Mouse (Mus musculus) thymus, postnatal 36 days (tissue): ENCODE measurements at regions not wholly inside any gene's neighbourhood (a gene's known extent, or its start where the extent isn't known, plus 50 kb on each side); places are given as distances from the start of the nearest gene placed in this dataset.

Experiments used
- DNase-seq, 2 experiments: peaks; one replicate each; pipeline ENCODE4 v3.0.0; 2022; ENCODE audit warnings: mixed read lengths in 2 of 2

- DNase-seq: no peak
Measured at GRCm38 (mm10) chr8:126675153-126675552, 81.4 kb upstream of the Irf2bp2 start.

DNA sequence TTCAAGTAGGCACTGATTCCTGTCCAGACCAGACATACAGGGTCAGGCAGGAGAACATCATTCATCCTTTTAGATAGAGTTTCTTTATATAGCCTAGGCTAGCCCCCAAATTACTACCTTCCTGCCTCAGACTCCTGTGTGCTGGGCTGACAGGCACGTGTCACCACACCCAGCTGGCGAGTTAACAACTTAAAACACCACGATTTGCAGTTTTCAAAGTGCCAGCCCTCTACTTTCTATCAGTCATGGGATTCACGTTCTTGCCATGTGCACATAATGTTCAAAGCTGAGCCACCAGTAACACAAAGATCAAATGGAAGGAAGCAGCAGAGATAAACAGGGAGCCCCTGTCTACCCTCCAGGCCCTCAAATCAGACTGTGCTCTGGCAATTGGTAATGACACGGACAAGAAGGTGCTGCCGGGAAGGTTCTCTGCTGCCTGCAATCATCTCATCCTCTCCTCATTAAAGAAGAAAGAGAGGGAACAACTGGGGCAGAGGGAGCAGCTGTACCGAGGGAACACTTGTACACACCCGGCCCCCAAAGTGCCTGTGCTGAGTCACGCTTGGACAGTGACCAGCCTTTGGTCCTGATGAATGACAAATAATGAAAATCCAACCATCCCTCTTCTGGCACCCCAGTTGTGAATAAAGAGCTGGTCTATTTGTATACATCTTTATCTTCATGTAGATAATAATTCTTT lies 79.4 kb upstream of the Irf2bp2 start:
- peak in 1 of 2 experiments; percentile 5 for DNase-seq

GRCm38 (mm10) chr8:126671594-126671993 lies 77.8 kb upstream of the Irf2bp2 start:
- no peak for DNase-seq

- no peak for DNase-seq
Measured at GRCm38 (mm10) chr8:126669919-126670318, 76.1 kb upstream of the Irf2bp2 start.

- peak in 1 of 2 experiments; percentile 2 for DNase-seq
Measured at GRCm38 (mm10) chr8:126669154-126669553, 75.4 kb upstream of the Irf2bp2 start.

DNA sequence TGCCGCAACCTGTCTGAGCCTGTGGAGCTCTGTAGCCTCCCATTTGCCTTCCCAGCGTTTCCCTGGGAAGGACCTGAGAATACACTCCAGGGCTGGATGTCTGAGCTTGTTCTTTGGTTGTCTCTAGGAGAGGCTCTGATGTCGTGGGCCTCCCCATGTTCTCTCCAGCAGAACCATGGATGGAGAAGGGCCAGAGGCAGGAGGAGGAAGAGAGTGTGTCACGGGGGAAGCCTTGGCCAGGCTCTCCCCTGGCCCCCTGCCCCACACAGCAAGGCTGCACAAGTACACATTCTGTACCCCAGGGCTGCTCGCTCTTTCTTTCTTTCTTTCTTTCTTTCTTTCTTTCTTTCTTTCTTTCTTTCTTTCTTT lies 74.9 kb upstream of the Irf2bp2 start:
- DNase-seq: peak in 1 of 2 experiments; percentile 12

- peak; percentile 7 to 21 for DNase-seq
Measured at GRCm38 (mm10) chr8:126667721-126668656, 74.2 kb upstream of the Irf2bp2 start.

GRCm38 (mm10) chr8:126667086-126667720 lies 73.4 kb upstream of the Irf2bp2 start:
- peak; percentile 35 to 42 for DNase-seq

- peak; percentile 93 to 94 for DNase-seq
Measured at GRCm38 (mm10) chr8:126666327-126667085, 72.7 kb upstream of the Irf2bp2 start.

DNA sequence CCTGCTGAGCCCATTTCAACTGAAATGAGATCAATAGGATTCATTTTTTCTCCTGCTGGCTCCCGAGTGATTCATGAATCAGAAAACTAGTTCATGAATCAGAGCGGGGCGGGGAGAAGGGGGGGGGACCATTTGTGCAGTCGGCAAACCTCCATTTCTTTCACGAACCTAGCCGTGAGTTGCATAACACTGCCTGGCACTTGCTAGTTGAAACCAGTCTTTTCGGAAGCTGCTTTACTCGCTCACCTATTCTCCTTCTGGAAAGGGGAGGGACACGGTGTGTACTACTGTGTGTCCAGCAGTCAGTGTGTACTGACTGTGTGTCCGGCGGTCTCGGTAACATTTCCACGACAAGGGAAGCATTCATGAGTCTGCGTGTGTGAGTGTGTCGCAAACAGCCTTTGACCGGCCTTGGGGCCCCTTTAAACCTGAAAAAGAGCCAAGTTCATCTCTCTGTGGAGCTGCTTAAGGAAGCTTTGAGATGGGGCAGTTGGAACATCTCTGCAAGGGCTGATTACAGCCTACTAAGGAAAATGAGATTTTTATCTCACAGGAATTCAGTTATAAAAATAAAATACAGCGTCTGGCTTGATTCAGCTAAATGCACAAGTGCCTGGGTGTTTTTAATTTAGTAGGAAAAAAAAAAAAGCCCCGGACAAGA lies 71.9 kb upstream of the Irf2bp2 start:
- peak; percentile 36 to 38 for DNase-seq

DNA sequence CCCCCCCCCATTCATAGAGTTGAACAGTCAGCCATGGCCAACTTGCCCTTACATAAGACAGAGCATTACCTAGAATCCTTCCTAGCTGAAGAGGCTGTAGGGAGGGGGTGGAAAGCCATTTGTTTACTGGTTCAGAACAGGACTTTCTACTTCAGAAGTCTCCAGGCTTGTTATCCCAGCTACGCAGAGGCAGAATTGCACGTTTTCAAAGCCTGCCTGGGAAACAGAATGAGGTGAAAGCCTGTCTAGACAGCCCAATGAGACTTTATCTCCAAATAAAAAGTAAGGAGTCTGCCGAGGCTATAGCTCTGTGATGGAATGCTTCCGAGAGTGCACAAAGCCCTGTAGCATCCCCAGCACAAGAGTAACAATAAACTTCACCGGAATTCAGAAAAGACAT lies 71.1 kb upstream of the Irf2bp2 start:
- peak in 1 of 2 experiments; percentile 4 for DNase-seq

GRCm38 (mm10) chr8:126662797-126663784 lies 69.3 kb upstream of the Irf2bp2 start:
- DNase-seq: peak; percentile 73 to 85

- DNase-seq: peak; percentile 33 to 51
Measured at GRCm38 (mm10) chr8:126662151-126662550, 68.4 kb upstream of the Irf2bp2 start.

DNA sequence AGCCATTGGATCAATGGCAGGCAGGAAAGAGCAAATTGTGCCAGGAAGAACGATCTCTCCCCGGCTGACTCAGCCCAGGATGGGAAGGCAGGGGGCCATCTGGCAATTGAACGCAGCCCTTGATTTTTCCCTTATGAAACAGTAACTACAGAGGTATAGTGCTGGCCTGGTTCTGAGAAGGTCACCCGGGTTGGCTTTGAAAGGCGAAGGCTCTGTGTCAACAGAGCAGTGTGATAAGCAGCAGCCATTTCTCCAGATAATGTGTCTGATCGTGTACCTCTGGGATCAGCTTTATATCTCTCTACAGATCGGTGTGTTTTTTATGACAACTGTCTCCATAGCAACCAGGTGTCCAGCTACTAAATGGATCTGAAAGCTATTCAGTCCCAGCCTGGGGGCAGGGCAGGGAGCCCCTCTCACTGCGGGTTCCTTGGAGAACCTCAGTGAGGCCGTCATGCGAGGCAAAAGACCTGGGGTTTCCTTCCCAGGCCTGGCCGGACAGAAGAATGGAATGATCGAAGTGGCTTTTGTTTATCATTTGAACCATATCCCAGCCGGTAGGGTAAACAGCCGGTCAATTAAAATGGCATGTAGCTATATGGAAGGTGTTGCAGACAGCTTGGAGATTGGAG lies 67.8 kb upstream of the Irf2bp2 start:
- DNase-seq: peak in 1 of 2 experiments; percentile 29

GRCm38 (mm10) chr8:126660658-126661316 lies 67.0 kb upstream of the Irf2bp2 start:
- peak; percentile 10 to 18 for DNase-seq

GRCm38 (mm10) chr8:126659691-126660657 lies 66.2 kb upstream of the Irf2bp2 start:
- peak; percentile 21 to 51 for DNase-seq

DNA sequence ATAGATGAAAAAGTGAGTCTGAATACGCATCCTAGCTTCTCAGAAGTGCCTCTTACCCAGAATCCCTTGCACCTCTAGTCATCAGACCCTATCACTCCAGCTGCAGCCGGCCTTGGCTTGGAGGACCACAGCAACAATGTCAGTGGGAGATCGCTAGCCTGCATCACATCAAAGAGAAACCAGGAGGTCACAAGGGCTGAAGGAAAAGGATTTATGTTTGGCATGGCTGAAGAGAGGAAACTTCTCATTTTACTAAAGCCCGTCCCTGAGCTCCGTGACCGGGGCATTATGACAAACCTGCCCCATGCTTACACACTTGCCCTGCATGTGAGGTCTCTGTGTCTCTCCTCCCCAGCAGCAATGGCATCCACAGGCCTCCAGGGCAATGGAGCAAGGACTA lies 63.8 kb upstream of the Irf2bp2 start:
- peak in 1 of 2 experiments; percentile 8 for DNase-seq

- DNase-seq: peak in 1 of 2 experiments; percentile 3
Measured at GRCm38 (mm10) chr8:126656554-126657260, 62.9 kb upstream of the Irf2bp2 start.
